Mouse (Mus musculus) midbrain, embryonic 12.5 days (tissue): Measurements from ENCODE around the gene Arpc5. TPM values are rescaled to one million over a fixed set of nuclear protein-coding genes. Genes with fewer than 3 reads are reported as not detected.
A peak's percentile ranks its signal among the peaks of the same experiment; 100 is the strongest.

Source experiments
- ATAC-seq: fragments of 200-750 bp; cut with Nextera tagmentation; 2 replicates; pipeline ENCODE4 v1.8.0; 2017; ENCODE audit warnings: low read depth, moderate TSS enrichment, moderate library complexity; ENCODE audit not compliant: low FRiP score
- H3K27ac ChIP-seq: fragments of 300-500 bp; sonication (generic); replicated peaks from 2 replicates; pipeline ENCODE4 v1.5.1; 2016; ENCODE audit warnings: mild to moderate bottlenecking
- H3K27me3 ChIP-seq: fragments of 300-500 bp; sonication (generic); 2 replicates; pipeline ENCODE4 v1.6.1; 2016; ENCODE audit warnings: mild to moderate bottlenecking
- H3K36me3 ChIP-seq: fragments of 300-500 bp; sonication (generic); 2 replicates; pipeline ENCODE4 v1.6.1; 2016
- H3K4me1 ChIP-seq: fragments of 300-500 bp; sonication (generic); 2 replicates; pipeline ENCODE4 v1.6.1; 2016
- H3K4me2 ChIP-seq: fragments of 300-500 bp; sonication (generic); replicated peaks from 2 replicates; pipeline ENCODE4 v1.6.1; 2016; ENCODE audit warnings: mild to moderate bottlenecking, moderate library complexity
- H3K4me3 ChIP-seq: fragments of 300-500 bp; sonication (generic); 2 replicates; pipeline ENCODE4 v1.5.1; 2016; ENCODE audit warnings: mild to moderate bottlenecking
- H3K9ac ChIP-seq: fragments of 300-500 bp; sonication (generic); replicated peaks from 2 replicates; pipeline ENCODE4 v1.6.1; 2016; ENCODE audit warnings: mild to moderate bottlenecking, moderate library complexity
- H3K9me3 ChIP-seq: fragments of 300-500 bp; sonication (generic); 2 replicates; pipeline ENCODE4 v1.6.1; 2016; ENCODE audit warnings: mild to moderate bottlenecking
- WGBS: fragments of 180-500 bp; shearing (Covaris S2); methylation state at CpG from one replicate; pipeline ENCODE4 v1.1.7; 2016; 5-methylcytosine and 5-hydroxymethylcytosine counted together
- polyA plus RNA-seq: library from polyadenylated mRNA; unstranded; fragments of >200 nt; fragmentation: Nextera tagmentation; extraction: Ambion mirVana; gene quantifications from 2 replicates; pipeline ENCODE4 v1.2.1, GENCODE M21; 2016

Gene Arpc5
- polyA plus RNA-seq, 1 experiment from 2014 or later, result 287 TPM

DNA sequence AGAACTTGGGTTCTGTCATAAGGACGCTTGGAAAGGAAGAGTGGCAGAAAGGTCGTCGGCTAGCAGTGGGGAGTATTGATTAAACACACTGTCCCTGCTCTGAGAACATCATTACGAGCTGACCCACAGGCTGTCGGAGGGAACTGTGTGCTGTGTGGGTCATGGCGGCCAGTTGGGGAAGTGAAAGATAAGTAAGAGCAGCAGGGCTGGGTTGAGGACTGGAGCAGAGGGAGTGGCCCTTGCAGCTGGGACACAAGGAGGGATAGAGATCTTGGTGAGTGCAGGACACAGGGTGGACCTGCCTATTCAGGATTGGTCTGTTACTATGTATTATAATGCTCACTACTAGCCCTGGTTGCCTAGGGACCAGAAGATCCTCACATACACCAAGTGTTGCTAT, 38.6 kb downstream of the Arpc5 start:
- no peak overlapping the region for H3K27ac ChIP-seq
- H3K9ac ChIP-seq, result no peak overlapping the region
- WGBS, result 82% methylated on average over 6 of the region's 6 CpGs
- no peak overlapping the region for H3K4me2 ChIP-seq
- H3K36me3 ChIP-seq, result no peaks in the 10 kb centered on the region
- H3K9me3 ChIP-seq, result no peaks in the 10 kb centered on the region
- H3K27me3 ChIP-seq, result no peaks in the 10 kb centered on the region
- peaks cover 9% of the 10 kb centered on the region; the same call in 1 of the 2 replicates for H3K4me1 ChIP-seq
- no peak overlapping the region for H3K4me3 ChIP-seq
- no peak for ATAC-seq

DNA sequence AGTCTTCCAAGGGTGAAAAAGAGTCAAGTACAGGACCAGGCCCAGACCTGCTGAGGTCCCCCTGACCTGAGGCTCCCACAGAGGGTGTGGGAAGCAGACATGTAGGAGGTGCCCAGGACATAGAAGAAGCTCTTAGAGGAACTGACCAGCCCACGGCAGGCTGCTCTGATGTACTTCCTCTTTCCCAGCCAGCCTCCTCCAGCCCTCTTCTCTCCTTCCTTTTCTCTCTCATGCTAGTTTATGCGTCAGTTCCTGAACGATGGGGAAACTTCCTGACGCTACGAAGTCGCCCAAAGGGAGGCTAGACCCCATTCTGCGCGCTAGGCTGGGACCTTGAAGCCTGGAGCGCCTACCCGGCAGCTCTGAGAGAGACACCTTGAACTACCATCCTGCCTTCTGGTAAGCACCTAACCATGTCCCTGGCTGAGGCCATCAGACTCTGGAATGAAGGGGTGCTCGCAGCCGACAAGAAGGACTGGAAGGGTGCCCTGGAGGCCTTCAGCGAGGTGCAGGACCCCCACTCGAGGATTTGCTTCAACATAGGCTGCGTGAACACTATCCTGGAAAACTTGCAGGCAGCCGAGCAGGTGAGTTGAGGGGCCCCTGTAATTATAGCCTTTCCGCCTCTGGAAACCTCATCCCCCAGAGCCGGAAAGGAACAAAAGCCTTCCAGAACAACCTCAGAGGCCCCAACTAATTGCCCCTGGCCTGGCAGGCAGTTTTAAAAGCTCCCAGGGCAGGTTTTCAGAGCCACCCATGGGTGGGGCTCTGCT, 41.5 kb downstream of the Arpc5 start:
- WGBS, result 77% methylated on average over 18 of the region's 18 CpGs
- Histone ChIP-seq H3K4me1 (peaks cover 18% of the 10 kb centered on the region; the same call in 1 of the 2 replicates), H3K9ac (no peak overlapping the region), H3K27ac (no peak overlapping the region), H3K4me2 (no peak overlapping the region), H3K36me3 (no peaks in the 10 kb centered on the region), H3K27me3 (no peaks in the 10 kb centered on the region), H3K9me3 (no peaks in the 10 kb centered on the region), H3K4me3 (no peak overlapping the region)
- no peak for ATAC-seq

- Histone ChIP-seq H3K4me2 (no peak overlapping the region), H3K4me1 (peaks cover 18% of the 10 kb centered on the region; the same call in 1 of the 2 replicates), H3K9ac (no peak overlapping the region), H3K9me3 (no peaks in the 10 kb centered on the region), H3K36me3 (no peaks in the 10 kb centered on the region), H3K27me3 (no peaks in the 10 kb centered on the region), H3K4me3 (no peak overlapping the region), H3K27ac (no peak overlapping the region)
- no peak for ATAC-seq
- 93% methylated on average over 2 of the region's 2 CpGs for WGBS
Measured at GRCm38 (mm10) chr1:152808392-152808680, 42.0 kb downstream of the Arpc5 start.

DNA sequence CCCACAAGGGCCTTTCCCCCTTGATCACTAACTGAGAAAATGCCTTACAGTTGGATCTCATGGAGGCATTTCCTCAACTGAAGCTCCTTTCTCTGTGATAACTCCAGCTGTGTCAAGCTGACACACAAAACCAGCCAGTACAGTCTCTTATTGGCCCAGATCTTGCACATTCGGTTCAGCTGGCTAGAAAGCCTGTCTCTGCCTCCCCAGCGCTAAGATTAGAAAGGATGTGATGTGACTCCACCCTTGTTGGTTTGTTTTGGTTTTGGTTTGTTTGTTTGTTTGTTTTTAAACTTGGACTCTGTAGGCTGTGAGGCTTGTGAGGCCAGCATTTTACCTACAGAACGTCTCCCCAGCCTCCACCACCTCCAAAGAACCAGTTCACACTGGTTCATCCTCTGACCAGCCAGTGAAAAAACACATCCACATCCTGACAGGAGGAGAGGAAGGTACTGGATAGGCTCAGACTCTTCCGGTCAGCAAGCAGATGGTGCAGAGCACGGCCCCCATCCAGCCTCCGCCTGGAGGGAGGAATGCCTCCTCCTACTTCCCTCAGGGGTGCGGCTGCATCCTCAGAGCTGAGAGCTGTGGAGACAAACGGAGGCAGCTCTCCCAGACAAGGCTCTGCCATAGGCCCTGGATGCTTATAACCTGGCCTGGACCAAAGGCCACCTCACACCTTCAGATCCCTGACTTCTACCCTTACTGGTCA, 43.4 kb downstream of the Arpc5 start:
- Histone ChIP-seq H3K27me3 (no peaks in the 10 kb centered on the region), H3K4me1 (peaks cover 18% of the 10 kb centered on the region), H3K27ac (no peak overlapping the region), H3K36me3 (no peaks in the 10 kb centered on the region), H3K4me3 (no peak overlapping the region), H3K9ac (no peak overlapping the region), H3K4me2 (no peak overlapping the region), H3K9me3 (no peaks in the 10 kb centered on the region)
- WGBS, result 39% methylated on average over 8 of the region's 8 CpGs
- no peak for ATAC-seq

DNA sequence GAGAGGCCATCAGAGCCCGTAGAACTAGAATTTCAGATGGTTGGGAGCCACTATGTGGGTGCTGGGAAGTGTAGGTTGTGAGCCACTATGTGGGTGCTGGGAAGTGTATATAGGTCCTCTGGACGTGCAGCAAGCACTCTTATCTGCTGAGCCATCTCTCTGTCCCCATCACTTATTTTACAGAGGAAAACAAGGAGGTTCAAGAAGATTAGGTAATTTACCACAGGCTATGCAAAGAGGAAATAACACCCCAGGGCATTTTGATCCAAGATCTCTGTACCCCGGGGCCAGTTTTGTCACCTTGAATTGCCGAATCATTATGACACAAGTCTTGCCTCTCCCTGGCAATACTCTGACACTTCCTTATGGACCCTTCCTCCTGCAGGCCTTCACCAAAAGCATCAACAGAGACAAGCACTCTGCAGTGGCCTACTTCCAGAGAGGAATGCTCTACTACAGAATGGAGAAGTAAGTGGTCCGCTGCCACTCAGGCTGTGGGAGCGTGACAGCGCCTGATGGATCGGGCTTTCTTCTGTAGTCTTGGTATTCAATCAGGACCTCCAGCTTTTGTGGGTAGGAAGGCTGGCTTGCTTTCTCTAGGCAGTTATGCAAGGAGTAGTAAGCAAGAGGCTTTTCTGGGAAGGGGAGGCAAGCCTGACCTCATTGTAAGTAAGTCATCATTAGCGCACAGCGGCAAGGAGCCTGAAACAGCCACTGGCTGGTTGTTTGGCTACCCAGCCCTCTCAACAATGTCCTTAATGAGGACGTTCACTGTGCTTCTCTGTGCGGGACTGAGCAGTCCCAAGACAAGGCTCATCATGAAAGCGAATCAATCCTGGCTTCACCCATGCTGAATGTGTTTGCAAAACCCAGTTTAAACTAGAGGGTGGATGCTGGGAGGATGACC, 44.4 kb downstream of the Arpc5 start:
- ATAC-seq, result no peak; the same call in 1 of the 2 replicates
- Histone ChIP-seq H3K4me2 (no peak overlapping the region), H3K27me3 (no peaks in the 10 kb centered on the region), H3K9ac (no peak overlapping the region), H3K36me3 (no peaks in the 10 kb centered on the region), H3K9me3 (no peaks in the 10 kb centered on the region), H3K4me1 (peaks cover 25% of the 10 kb centered on the region), H3K27ac (no peak overlapping the region), H3K4me3 (no peak overlapping the region)
- WGBS, result 65% methylated on average over 13 of the region's 13 CpGs

DNA sequence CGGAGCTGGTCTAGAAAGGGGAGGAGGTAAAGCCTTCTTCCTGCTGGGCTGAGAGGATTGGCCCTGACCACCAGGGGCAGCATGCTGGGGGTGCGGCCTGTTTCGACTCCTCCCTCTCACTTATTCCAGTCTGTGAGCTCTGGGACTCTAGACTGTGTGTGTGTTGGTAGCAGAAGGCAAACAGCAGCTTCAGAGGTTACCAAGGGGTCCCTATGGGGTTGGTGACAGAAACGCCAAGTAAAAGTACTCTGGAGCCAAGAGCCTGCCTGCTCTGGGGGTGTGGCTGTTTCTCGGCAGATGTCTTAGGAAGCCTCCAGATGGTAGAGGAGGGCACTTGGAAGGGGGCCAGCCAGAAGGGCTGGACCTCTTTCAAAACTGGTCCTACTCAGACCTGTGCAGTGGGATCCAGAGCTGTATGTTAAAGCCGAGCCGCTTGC, 48.9 kb downstream of the Arpc5 start:
- no peak overlapping the region for H3K4me2 ChIP-seq
- H3K9ac ChIP-seq, result no peak overlapping the region
- H3K27me3 ChIP-seq, result no peaks in the 10 kb centered on the region
- H3K9me3 ChIP-seq, result no peaks in the 10 kb centered on the region
- H3K4me1 ChIP-seq, result peaks cover 47% of the 10 kb centered on the region
- no peak overlapping the region for H3K4me3 ChIP-seq
- H3K27ac ChIP-seq, result peak overlapping the region; percentile 25; the same call in 1 of the 2 replicates
- H3K36me3 ChIP-seq, result no peaks in the 10 kb centered on the region
- ATAC-seq, result peak; percentile 55; the same call in 1 of the 2 replicates
- 48% methylated on average over 7 of the region's 7 CpGs for WGBS

- WGBS, result 26% methylated on average over 12 of the region's 12 CpGs
- no peaks in the 10 kb centered on the region for H3K9me3 ChIP-seq
- no peaks in the 10 kb centered on the region for H3K36me3 ChIP-seq
- H3K4me2 ChIP-seq, result no peak overlapping the region
- peaks cover 34% of the 10 kb centered on the region for H3K4me1 ChIP-seq
- peak; percentile 72 for ATAC-seq
- H3K27ac ChIP-seq, result peak overlapping the region; percentile 70
- no peak overlapping the region for H3K9ac ChIP-seq
- H3K4me3 ChIP-seq, result no peak overlapping the region
- no peaks in the 10 kb centered on the region for H3K27me3 ChIP-seq
Measured at GRCm38 (mm10) chr1:152817027-152817769, 50.9 kb downstream of the Arpc5 start.

DNA sequence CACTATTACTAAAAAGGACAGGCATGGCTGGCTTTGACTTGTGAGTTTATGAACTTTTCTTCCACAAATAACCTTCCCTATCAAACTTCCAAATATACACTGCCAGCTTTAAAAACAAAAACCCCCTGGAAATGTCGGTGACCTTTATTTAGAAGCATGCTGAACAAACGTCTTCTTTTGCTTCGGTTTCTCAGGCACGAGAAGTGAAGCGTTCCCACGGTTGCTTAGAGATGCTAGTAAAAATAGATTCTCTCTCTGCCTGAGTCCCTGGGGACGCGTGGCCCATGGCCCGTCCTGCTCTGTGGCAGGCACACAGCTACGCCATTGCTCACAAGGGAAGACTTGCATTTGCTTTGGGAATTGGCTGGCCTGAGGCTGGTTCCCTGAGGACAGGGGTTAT, 51.5 kb downstream of the Arpc5 start:
- H3K27ac ChIP-seq, result peak overlapping the region; percentile 68
- 0 out of 2 replicates have a peak, but pooled peaks have one; percentile 24 for ATAC-seq

DNA sequence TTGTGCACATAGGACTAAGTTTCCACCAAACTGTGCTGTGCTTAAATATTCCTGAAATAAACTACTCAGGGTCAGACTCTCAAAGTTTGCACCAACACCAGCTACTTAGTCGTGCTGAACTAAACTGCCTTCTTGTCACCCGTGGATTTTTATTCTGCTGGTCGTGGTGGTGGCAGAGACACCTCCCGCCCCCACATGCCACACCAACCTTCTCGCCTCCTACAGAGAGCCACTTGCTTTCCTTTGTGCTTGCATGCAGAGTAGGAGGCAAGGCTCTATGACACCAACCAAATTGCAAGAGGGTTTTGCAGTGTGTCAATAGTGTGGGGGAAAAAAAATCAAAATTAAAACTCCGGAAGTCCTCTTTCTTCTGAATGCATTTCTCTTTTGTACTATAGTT, 53.2 kb downstream of the Arpc5 start:
- ATAC-seq, result no peak
- 78% methylated on average over 6 of the region's 6 CpGs for WGBS
- H3K4me1 ChIP-seq, result peaks cover 33% of the 10 kb centered on the region

More for the DNA sequence above, 51.5 kb downstream of the Arpc5 start:
- H3K4me2 ChIP-seq, result no peak overlapping the region
- H3K4me3 ChIP-seq, result no peak overlapping the region
- peaks cover 33% of the 10 kb centered on the region for H3K4me1 ChIP-seq
- 36% methylated on average over 10 of the region's 10 CpGs for WGBS
- no peak overlapping the region for H3K9ac ChIP-seq
- H3K36me3 ChIP-seq, result no peaks in the 10 kb centered on the region
- H3K9me3 ChIP-seq, result no peaks in the 10 kb centered on the region
- H3K27me3 ChIP-seq, result no peaks in the 10 kb centered on the region

GRCm38 (mm10) chr1:152820911-152821695, 54.8 kb downstream of the Arpc5 start:
- peaks cover 22% of the 10 kb centered on the region for H3K4me1 ChIP-seq
- no peak overlapping the region for H3K9ac ChIP-seq
- no peak overlapping the region for H3K4me3 ChIP-seq
- H3K27ac ChIP-seq, result no peak overlapping the region
- H3K9me3 ChIP-seq, result no peaks in the 10 kb centered on the region
- no peak for ATAC-seq
- WGBS, result 75% methylated on average over 7 of the region's 7 CpGs
- no peak overlapping the region for H3K4me2 ChIP-seq
- H3K36me3 ChIP-seq, result no peaks in the 10 kb centered on the region
- no peaks in the 10 kb centered on the region for H3K27me3 ChIP-seq

More for the DNA sequence above, 53.2 kb downstream of the Arpc5 start:
- Histone ChIP-seq H3K27ac (no peak overlapping the region), H3K9ac (no peak overlapping the region), H3K4me2 (no peak overlapping the region), H3K4me3 (no peak overlapping the region), H3K9me3 (no peaks in the 10 kb centered on the region), H3K36me3 (no peaks in the 10 kb centered on the region), H3K27me3 (no peaks in the 10 kb centered on the region)

- Histone ChIP-seq H3K4me2 (no peak overlapping the region), H3K4me1 (peaks cover 16% of the 10 kb centered on the region), H3K9ac (no peak overlapping the region), H3K4me3 (no peak overlapping the region), H3K36me3 (no peaks in the 10 kb centered on the region), H3K9me3 (no peaks in the 10 kb centered on the region), H3K27ac (no peak overlapping the region), H3K27me3 (no peaks in the 10 kb centered on the region)
- WGBS, result 83% methylated on average over 4 of the region's 4 CpGs
- ATAC-seq, result no peak
Measured at GRCm38 (mm10) chr1:152821746-152822145, 55.4 kb downstream of the Arpc5 start.
